Mouse (Mus musculus) hindbrain, embryonic 15.5 days (tissue): ENCODE measurements around the gene Wfikkn2. TPM values are rescaled to one million over a fixed set of nuclear protein-coding genes. Genes with fewer than 3 reads are reported as not detected.

Experiments used
- ATAC-seq: fragments of 200-750 bp; cut with Nextera tagmentation; 2 replicates; pipeline ENCODE4 v1.8.0; 2017; ENCODE audit warnings: low read depth, moderate number of reproducible peaks, moderate TSS enrichment; ENCODE audit not compliant: low FRiP score
- H3K27ac ChIP-seq: fragments of 300-500 bp; sonication (generic); replicated peaks from 2 replicates; pipeline ENCODE4 v1.5.1; 2015; ENCODE audit warnings: mild to moderate bottlenecking, inconsistent platforms
- H3K27me3 ChIP-seq: fragments of 300-500 bp; sonication (generic); 2 replicates; pipeline ENCODE4 v1.6.1; 2015; ENCODE audit warnings: control low read depth, inconsistent platforms
- H3K36me3 ChIP-seq: fragments of 300-500 bp; sonication (generic); 2 replicates; pipeline ENCODE4 v1.6.1; 2015; ENCODE audit warnings: control low read depth, inconsistent platforms
- H3K4me1 ChIP-seq: fragments of 300-500 bp; sonication (generic); replicated peaks from 2 replicates; pipeline ENCODE4 v1.6.1; 2015; ENCODE audit warnings: control low read depth, inconsistent platforms
- H3K4me2 ChIP-seq: fragments of 300-500 bp; sonication (generic); 2 replicates; pipeline ENCODE4 v1.6.1; 2015; ENCODE audit warnings: moderate library complexity, mild to moderate bottlenecking, inconsistent platforms
- H3K4me3 ChIP-seq: fragments of 300-500 bp; sonication (generic); 2 replicates; pipeline ENCODE4 v1.5.1; 2015; ENCODE audit warnings: mild to moderate bottlenecking, inconsistent platforms
- H3K9ac ChIP-seq: fragments of 300-500 bp; sonication (generic); 2 replicates; pipeline ENCODE4 v1.6.1; 2015; ENCODE audit warnings: inconsistent platforms
- H3K9me3 ChIP-seq: fragments of 300-500 bp; sonication (generic); 2 replicates; pipeline ENCODE4 v1.6.1; 2016; ENCODE audit warnings: control low read depth, inconsistent platforms
- WGBS: fragments of 180-500 bp; shearing (Covaris S2); methylation state at CpG from one replicate; pipeline ENCODE4 v1.1.7; 2015; 5-methylcytosine and 5-hydroxymethylcytosine counted together
- polyA plus RNA-seq: library from polyadenylated mRNA; unstranded; fragments of >200 nt; fragmentation: Nextera tagmentation; extraction: Ambion mirVana; gene quantifications from 2 replicates; pipeline ENCODE4 v1.2.1, GENCODE M21; 2015

Gene Wfikkn2
- polyA plus RNA-seq, result 6.6 and 7.9 TPM in 2 replicates

DNA sequence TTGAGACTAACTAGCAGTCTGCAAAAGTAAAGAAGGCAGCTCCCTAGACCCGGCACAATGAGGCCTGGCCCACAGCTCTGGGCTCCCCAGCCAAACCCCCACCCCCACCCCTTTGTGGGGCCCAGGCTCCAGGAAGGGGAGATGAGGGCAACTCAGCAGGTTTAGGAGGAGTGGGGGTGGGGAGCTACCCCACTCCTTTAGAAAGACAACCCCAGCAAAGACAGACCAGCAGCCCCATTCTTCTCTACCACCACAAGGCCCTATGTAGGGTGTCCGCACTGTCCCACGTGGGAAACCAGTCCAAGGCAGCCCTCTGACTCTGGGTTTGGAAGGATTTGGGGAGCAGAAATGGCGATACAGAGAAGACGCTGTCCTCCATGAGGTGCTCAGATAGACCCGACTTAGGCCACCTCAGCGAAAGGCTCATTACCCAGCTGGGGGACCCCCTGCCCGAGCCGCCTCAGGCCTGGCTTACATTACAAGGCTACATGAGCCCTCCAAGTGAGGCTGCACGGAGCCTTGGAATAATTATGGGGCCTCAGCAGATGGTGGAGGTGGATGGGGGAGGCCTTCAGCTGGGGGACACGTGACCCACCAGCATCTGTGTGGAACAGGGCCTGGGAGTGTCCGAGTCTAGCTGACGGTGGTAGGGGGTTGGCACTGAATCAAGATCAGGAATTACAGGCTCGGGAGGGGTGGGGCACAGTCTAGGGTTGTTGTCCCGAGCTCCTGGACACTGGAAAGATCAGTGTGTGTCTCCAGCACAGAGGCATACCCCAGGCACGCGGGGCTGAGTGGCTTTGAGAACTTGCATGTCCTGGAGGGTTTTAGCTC is at the start of gene Wfikkn2:
Gene Wfikkn2 (minus strand): TSS at position 51 of the 834 bp plus-strand sequence.
- Histone ChIP-seq H3K9me3 (no peaks in the 10 kb centered on the region), H3K4me3 (no peak within 1 kb of the TSS), H3K27ac (peak within 1 kb of the TSS; percentile 66), H3K4me2 (no peak within 1 kb of the TSS), H3K27me3 (no peaks in the 10 kb centered on the region), H3K9ac (no peak within 1 kb of the TSS), H3K36me3 (no peaks in the 10 kb centered on the region), H3K4me1 (peaks cover 37% of the 10 kb centered on the region)
- 35% methylated on average over 17 of the region's 17 CpGs for whole genome bisulfite sequencing
- peak; percentile 76 for ATAC-seq

DNA sequence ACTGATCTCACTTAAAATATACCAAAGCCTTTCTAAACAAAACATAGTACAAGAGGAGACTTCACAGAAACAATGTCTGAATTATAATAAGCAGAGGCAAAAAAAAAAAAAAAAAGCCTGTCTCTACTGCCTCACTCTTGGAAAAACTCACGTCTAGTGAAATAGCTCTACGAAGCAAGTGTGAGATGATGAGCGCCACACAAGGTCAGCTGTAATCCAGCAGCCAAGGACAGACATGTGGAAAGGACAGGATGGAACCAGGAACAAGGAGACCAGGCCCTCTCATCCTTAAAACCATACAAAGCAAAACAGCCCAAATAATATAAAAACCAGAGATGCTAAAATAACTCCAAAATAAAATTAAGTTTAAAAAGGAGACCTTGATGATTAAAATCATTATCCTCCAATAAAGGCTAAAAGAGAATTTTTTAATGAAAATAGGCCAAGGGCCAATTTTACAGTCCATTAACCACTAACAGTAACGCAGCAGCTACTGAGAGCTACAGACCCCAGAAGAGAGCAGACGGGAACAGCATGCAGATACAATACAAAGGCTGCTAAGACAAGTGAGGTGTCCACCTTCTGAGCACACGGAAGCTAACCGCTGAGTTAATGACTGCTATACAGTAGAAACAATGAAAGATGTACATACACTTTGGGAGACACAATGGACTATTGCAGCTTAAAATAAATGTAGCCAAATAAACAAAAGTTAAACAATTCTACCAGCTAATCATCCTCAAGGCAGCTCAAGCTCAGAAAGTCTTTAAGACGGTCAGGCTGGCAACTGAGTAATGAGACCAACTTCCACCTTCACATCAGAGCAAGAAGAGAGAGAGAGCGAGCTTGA is 49.4 kb upstream of the Wfikkn2 start:
- Histone ChIP-seq H3K9ac (no peak overlapping the region), H3K9me3 (no peaks in the 10 kb centered on the region), H3K4me2 (no peak overlapping the region), H3K4me3 (no peak overlapping the region), H3K36me3 (peaks cover 81% of the 10 kb centered on the region), H3K27ac (no peak overlapping the region), H3K4me1 (no peaks in the 10 kb centered on the region), H3K27me3 (no peaks in the 10 kb centered on the region)
- 56% methylated on average over 9 of the region's 9 CpGs for WGBS
- ATAC-seq, result no peak

DNA sequence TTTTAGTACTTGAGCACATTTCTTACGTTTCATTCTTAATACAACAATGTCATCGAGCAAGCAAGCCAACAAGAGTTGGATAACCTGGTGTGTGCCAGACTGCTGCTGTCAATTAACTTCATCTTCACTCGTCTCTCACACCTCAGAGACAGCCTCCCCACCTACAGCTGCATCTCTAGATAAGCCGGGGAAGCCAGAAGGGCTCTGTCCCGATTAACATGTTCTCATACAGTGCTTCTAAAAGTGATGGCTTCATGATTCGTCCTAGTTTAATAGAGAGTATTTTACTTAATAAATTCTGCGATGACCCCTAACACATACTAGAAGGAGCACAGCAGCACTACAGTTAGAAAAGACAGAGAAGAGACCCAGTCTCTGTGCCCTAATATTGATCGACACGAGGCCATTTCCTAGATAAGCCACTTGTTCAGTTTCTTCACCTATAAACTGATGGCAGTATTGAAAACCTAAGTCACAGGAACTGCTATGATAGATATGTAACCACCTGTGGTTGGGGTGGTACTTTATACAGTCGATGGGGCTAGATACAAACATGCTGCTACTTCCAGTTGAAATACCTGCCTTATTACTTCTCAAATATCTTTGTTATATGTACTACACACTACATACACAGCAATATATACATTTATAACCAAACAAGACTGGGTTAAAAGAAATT is 44.4 kb upstream of the Wfikkn2 start:
- peaks cover 66% of the 10 kb centered on the region for H3K36me3 ChIP-seq
- no peaks in the 10 kb centered on the region for H3K4me1 ChIP-seq
- ATAC-seq, result no peak
- 94% methylated on average over 10 of the region's 10 CpGs for WGBS
- no peak overlapping the region for H3K4me3 ChIP-seq
- H3K9me3 ChIP-seq, result no peaks in the 10 kb centered on the region
- no peak overlapping the region for H3K4me2 ChIP-seq
- H3K27ac ChIP-seq, result no peak overlapping the region
- no peak overlapping the region for H3K9ac ChIP-seq
- H3K27me3 ChIP-seq, result no peaks in the 10 kb centered on the region

DNA sequence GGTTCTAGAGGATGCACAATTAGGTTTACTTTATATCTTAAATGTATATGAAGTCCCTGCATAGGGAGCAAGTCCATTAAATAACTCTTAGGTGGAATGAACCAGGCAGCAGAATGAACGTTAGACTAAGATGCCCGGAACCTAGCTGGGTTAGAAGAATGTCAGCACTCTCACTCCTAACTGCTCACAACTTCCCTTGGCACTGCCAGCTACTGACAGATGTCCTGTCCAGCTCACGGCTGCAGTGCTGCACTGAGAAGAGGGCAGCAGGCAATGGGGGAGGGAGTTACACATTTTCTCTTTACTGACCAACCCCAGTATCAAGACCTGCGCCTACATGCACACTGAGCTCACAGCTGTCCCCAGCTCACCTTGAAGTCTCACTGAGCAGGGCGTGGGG is 41.3 kb upstream of the Wfikkn2 start:
- no peak overlapping the region for H3K4me3 ChIP-seq
- H3K27ac ChIP-seq, result no peak overlapping the region
- H3K27me3 ChIP-seq, result no peaks in the 10 kb centered on the region
- peaks cover 50% of the 10 kb centered on the region for H3K36me3 ChIP-seq
- WGBS, result 91% methylated on average over 5 of the region's 5 CpGs
- no peak overlapping the region for H3K9ac ChIP-seq
- H3K4me2 ChIP-seq, result no peak overlapping the region
- no peaks in the 10 kb centered on the region for H3K4me1 ChIP-seq
- no peaks in the 10 kb centered on the region for H3K9me3 ChIP-seq
- ATAC-seq, result no peak

DNA sequence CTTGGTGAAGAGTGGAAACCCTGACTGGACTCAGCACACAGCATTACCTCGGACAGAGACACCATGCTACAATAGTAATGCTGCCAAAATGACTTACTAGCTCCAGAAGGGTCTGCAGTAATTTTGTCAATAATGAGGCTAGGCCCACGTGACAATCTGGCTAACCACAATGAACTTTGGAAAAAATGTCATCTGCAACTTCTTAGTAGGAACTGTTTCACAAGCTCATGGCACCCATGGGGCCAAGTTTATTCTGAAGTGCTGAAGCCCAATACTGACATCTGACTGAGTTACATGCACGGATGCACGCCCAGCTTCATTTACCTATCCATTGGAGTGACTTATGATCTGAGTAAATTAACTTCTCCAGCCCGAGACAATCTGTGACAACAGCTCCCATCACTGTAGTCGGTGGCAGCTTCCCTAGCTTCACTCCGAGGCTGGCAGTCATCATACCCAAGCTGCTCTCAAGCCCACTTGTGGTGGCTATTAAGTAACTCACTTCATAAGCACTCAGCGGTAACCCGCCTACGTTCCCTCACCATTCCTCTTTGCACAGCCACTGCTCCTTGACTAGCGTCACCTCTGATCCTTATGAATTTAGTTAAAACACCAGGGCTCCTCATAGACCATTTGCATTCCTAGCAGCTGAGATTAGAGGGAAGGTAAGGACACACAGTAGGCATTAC is 40.2 kb upstream of the Wfikkn2 start:
- H3K4me2 ChIP-seq, result no peak overlapping the region
- H3K36me3 ChIP-seq, result peaks cover 42% of the 10 kb centered on the region
- H3K27ac ChIP-seq, result no peak overlapping the region
- WGBS, result 91% methylated on average over 11 of the region's 11 CpGs
- H3K4me1 ChIP-seq, result no peaks in the 10 kb centered on the region
- H3K4me3 ChIP-seq, result no peak overlapping the region
- H3K9ac ChIP-seq, result no peak overlapping the region
- H3K27me3 ChIP-seq, result no peaks in the 10 kb centered on the region
- no peaks in the 10 kb centered on the region for H3K9me3 ChIP-seq
- ATAC-seq, result no peak

DNA sequence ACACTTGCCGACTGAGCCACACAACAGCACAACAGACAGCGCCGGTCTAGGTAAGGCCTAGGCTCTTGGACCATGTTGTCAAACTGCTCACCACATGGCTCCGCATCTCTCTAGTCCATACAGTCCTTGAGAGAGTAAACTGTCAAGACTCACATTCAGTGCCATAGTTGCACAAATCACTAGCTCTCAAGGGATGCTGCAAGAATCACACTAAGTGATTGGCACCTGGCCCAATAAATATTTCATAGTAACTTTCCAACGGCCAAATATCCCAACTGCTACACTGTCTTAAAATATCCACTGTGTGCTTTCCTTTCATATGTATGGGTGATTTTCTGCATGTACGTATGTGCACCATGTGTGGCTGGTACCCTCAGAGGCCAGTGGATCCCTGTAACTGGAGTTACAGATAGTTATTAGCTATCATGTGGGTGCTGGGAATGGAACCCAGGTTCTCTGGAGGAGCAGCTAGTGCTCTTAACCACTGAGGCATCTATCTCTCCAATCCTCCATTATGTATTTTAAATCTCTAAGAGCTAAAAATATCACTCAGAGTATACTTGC is 37.8 kb upstream of the Wfikkn2 start:
- no peak overlapping the region for H3K4me3 ChIP-seq
- no peak overlapping the region for H3K9ac ChIP-seq
- H3K9me3 ChIP-seq, result no peaks in the 10 kb centered on the region
- H3K27ac ChIP-seq, result no peak overlapping the region
- no peak overlapping the region for H3K4me2 ChIP-seq
- peaks cover 20% of the 10 kb centered on the region for H3K36me3 ChIP-seq
- H3K27me3 ChIP-seq, result no peaks in the 10 kb centered on the region
- ATAC-seq, result no peak
- WGBS, result 91% methylated on average over 6 of the region's 6 CpGs
- no peaks in the 10 kb centered on the region for H3K4me1 ChIP-seq

DNA sequence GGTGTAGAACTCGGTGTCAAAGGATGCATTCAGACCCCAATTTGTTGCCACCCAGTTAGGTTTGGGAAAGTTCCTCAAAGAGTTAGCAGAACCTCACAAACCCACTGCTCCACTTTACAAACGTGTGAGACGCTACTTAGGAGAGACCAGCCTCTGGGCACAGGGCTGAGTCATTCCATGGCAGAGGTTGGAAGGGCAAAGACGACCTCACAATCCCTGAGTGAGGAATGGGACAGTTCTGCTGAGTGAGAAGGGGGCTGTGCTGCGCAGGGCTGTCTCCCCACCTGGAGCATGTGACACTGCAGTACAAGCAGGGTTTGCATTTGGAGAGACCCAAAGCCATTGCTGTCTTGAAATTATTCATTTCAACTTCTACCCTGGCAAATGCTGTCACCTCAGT is 36.5 kb upstream of the Wfikkn2 start:
- ATAC-seq, result no peak
- Histone ChIP-seq H3K9ac (no peak overlapping the region), H3K4me3 (no peak overlapping the region), H3K4me2 (no peak overlapping the region), H3K27ac (no peak overlapping the region), H3K27me3 (no peaks in the 10 kb centered on the region), H3K36me3 (peaks cover 8% of the 10 kb centered on the region), H3K4me1 (peaks cover 3% of the 10 kb centered on the region), H3K9me3 (no peaks in the 10 kb centered on the region)
- 60% methylated on average over 5 of the region's 5 CpGs for WGBS

DNA sequence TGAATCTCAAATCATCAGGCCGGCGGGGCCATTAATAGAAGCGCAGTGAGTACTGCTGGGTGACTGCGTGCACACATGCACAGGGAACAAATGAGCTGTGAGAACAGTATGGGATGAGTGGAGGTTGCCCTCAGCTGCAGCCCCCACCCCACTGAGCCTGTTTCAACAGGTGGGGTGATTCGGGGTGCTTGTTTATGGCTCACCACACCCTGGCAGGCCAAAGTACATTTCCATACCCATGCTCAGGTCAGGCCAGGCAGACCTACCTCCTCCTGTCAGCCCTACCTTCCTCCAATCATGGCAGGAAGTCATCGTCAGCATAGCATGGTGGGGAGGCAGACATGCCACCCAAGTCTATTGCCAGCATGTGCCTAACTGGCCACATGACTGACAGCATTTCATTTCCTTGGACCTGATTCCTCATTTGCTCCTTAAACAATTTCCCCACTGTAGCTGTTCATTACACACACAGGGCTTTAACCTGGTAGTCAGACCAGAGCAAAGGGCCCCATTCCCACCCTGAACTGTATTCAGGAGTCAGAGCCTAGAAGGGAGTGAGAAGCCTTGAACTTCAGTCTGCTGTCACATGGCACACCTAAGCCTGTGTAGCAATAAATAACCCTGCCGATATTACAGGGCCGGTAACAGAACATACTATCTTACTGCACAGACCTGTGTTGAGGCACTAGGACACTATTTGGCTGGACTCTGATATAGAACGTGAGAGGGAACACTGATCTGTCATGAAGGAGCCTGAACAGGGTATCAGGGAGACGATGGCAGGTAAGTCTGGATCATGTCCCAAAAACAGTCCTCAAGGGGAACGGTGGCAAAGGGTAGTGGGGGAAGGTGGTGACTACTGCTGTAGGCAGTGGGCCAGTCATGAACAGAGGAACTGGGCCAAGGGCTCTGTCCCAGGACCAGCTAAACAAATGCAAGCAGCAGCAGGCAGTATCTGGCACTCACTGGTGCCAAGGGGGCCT is 35.7 kb upstream of the Wfikkn2 start, which contains the start of gene Gm21885:
Gene Gm21885 (plus strand): TSS at position 675 of the 983 bp plus-strand sequence.
- no peak within 1 kb of the TSS for H3K9ac ChIP-seq
- 80% methylated on average over 11 of the region's 11 CpGs for WGBS

DNA sequence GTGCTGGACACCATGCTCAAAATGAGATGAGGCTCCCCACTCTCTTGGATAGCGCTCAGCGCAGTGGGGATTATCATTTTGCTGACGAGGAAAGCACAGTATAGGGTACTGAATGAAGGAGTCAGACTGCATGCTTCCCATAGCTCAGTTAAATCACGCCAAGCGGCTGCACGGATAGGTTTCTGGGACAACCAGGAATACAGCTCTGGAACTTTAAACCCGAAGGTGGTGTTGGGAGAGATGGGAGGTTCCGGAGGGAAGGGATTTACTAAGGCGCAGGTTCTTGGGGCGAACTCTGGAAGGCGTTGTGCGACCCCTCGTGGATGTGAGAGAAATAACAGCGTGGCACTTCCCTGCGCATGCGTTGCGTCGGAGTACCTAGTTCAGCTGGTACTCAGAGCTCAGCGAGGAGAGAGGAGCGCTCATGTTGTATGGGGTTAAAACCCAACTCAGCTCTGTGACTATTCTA is 31.1 kb upstream of the Wfikkn2 start:
- H3K9ac ChIP-seq, result peak overlapping the region; percentile 34
- 5% methylated on average over 20 of the region's 20 CpGs for WGBS
- no peaks in the 10 kb centered on the region for H3K27me3 ChIP-seq
- H3K9me3 ChIP-seq, result no peaks in the 10 kb centered on the region
- peak; percentile 87 for ATAC-seq
- peak overlapping the region; percentile 21; the same call in 1 of the 2 replicates for H3K27ac ChIP-seq
- peak overlapping the region; percentile 58 for H3K4me2 ChIP-seq
- peaks cover 13% of the 10 kb centered on the region for H3K4me1 ChIP-seq
- H3K4me3 ChIP-seq, result peak overlapping the region; percentile 30
- no peaks in the 10 kb centered on the region for H3K36me3 ChIP-seq

More for the DNA sequence above, 35.7 kb upstream of the Wfikkn2 start, which contains the start of gene Gm21885:
- Histone ChIP-seq H3K9me3 (no peaks in the 10 kb centered on the region), H3K4me3 (no peak within 1 kb of the TSS), H3K36me3 (peaks cover 4% of the 10 kb centered on the region; the same call in 1 of the 2 replicates), H3K27ac (0 out of 2 replicates have a peak within 1 kb of the TSS, but pooled peaks have one; percentile 6), H3K4me2 (no peak within 1 kb of the TSS), H3K27me3 (no peaks in the 10 kb centered on the region), H3K4me1 (peaks cover 10% of the 10 kb centered on the region)
- peak; percentile 74; the same call in 1 of the 2 replicates for ATAC-seq

DNA sequence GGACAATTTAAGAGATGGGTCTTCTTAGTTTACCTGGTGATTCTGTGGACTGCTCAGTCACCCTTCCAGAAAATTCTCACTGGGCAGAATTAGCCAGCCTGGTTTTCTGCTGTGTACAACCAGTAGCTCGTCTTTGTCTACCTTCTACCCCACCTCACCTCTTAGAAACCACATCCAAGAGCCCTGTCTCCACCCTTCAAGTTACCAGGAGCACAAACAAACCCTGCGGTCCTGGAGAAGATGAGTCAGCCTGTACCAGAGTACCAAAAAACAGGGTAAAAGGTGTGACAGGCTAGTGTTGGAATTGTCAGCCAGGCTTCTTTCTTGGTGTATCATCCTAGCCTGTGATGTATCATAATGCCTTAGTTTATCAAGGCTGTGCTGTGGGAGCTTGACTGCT is 29.9 kb upstream of the Wfikkn2 start:
- ATAC-seq, result no peak
- Histone ChIP-seq H3K4me3 (no peak overlapping the region), H3K4me2 (no peak overlapping the region)

More for the DNA sequence above, 29.9 kb upstream of the Wfikkn2 start:
- Histone ChIP-seq H3K9me3 (no peaks in the 10 kb centered on the region), H3K9ac (no peak overlapping the region), H3K27me3 (no peaks in the 10 kb centered on the region), H3K36me3 (no peaks in the 10 kb centered on the region), H3K27ac (no peak overlapping the region), H3K4me1 (peaks cover 13% of the 10 kb centered on the region)
- 88% methylated on average over 2 of the region's 2 CpGs for WGBS
